Mouse (Mus musculus): ENCODE measurements around the gene Ank2.

Ank2 gene

GRCm38 (mm10) chr3:126918805-126919473, 580.2 kb downstream of the Ank2 start:
- DNase-seq (ENCODE audit: low read depth, low spot score), result no peak

GRCm38 (mm10) chr3:126916381-126916780, 582.8 kb downstream of the Ank2 start:
- DNase-seq (ENCODE audit: low read depth, low spot score), result no peak

- peak; percentile 34 for DNase-seq (ENCODE audit: low read depth, low spot score)
These were observed 595.6 kb downstream of the Ank2 start for GRCm38 (mm10) chr3:126903543-126903942.

GRCm38 (mm10) chr3:126886644-126887043, 612.5 kb downstream of the Ank2 start:
- DNase-seq (ENCODE audit: low read depth, low spot score), result no peak

- DNase-seq (ENCODE audit: low read depth, low spot score), result no peak
These were observed 613.1 kb downstream of the Ank2 start for GRCm38 (mm10) chr3:126886090-126886489.

GRCm38 (mm10) chr3:126878233-126878632, 620.9 kb downstream of the Ank2 start:
- DNase-seq (ENCODE audit: low read depth, low spot score), result no peak

Data from ES-CJ7 (cell line).